8 mouse cellular contexts compared by ENCODE assay signal in the genomic region with DNA sequence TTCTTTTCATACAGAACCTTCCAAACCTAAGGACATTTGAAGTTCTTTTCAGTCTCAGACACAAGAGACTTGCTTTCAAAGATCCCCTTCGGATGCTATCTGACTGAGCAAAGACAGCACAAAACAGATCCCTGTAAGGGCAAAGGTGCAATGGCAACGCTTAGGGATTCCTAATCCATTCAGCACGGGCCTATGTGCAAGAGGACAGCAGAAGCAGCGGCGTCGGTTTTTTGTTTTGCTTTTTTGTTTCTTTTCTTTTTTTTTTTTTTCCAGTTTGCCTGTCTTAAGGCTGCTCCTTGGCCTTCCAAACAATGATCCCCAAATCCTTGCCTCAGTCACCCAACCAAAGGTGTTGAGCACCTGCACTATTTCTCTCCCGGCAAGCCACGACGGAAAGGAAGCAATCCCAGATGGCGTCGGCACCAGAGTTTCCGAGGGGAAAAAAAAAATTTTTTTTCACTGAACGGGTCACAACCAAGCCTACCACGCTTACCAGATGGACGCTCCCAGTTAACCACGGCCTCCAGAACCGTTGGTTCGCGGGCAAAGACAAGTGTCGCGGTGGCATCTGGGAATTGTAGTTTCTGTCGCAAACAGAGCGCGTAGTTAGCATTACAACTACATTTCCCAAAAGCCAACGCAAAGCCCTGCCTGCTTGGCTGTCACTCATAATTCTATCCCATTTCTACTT. TPM values are rescaled to one million over a fixed set of nuclear protein-coding genes. Genes with fewer than 3 reads are reported as not detected.
A peak's percentile ranks its signal among the peaks of the same experiment; 100 is the strongest.
DNase-seq lines count a peak whose midpoint lies in the region; ATAC-seq and TF ChIP-seq lines count a peak whose summit lies in the region.

No protein-coding gene starts in this region.

- WGBS in hindbrain, postnatal 0 days: 3% methylated on average over 25 of the region's 25 CpGs
- 2% methylated on average over 25 of the region's 25 CpGs for WGBS in liver, adult 2 months
- under 1% methylated on average over 25 of the region's 25 CpGs for WGBS in midbrain, postnatal 0 days
- WGBS in thymus, adult 2 months: 5% methylated on average over 25 of the region's 25 CpGs

- peak; percentile 90 for ATAC-seq in hindbrain, postnatal 0 days
- ATAC-seq in midbrain, postnatal 0 days (ENCODE audit: low FRiP score): peak; percentile 88

- H3K4me1 ChIP-seq in hindbrain, postnatal 0 days (ENCODE audit: insufficient read depth, low read length): peaks cover 20% of the 10 kb centered on the region
- H3K4me1 ChIP-seq in liver, adult 2 months (ENCODE audit: control insufficient read depth, insufficient read depth, low read length): peaks cover 12% of the 10 kb centered on the region
- peaks cover 18% of the 10 kb centered on the region for H3K4me1 ChIP-seq in midbrain, postnatal 0 days (ENCODE audit: insufficient read depth, low read length)
- H3K4me1 ChIP-seq in thymus, adult 2 months (replicated peaks; ENCODE audit: control insufficient read depth, insufficient read depth, low read length): peaks cover 9% of the 10 kb centered on the region

- peak overlapping the region; percentile 90 for H3K4me2 ChIP-seq in hindbrain, postnatal 0 days (ENCODE audit: low read depth, low read length)
- H3K4me2 ChIP-seq in midbrain, postnatal 0 days (ENCODE audit: low read depth, low read length, poor library complexity, severe bottlenecking): peak overlapping the region; percentile 71

- TF ChIP-seq CTCF in hindbrain, postnatal 0 days (IDR thresholded peaks at IDR 0.05; ENCODE audit: low read depth): no peak
- TF ChIP-seq CTCF in liver, adult 2 months (IDR thresholded peaks at IDR 0.05; ENCODE audit: low read depth, low read length): no peak
- TF ChIP-seq CTCF in midbrain, postnatal 0 days (IDR thresholded peaks at IDR 0.05): no peak
- TF ChIP-seq CTCF in thymus, adult 2 months (IDR thresholded peaks at IDR 0.05; ENCODE audit: borderline replicate concordance, control insufficient read depth, extremely low read depth, insufficient read depth, low read length, poor library complexity): no peak

- peak overlapping the region; percentile 64 for H3K9ac ChIP-seq in hindbrain, postnatal 0 days (replicated peaks; ENCODE audit: low read length)
- H3K9ac ChIP-seq in liver, adult 2 months (ENCODE audit: low read depth, low read length): peak overlapping the region; percentile 72
- H3K9ac ChIP-seq in midbrain, postnatal 0 days (replicated peaks; ENCODE audit: low read length, poor library complexity, severe bottlenecking): peak overlapping the region; percentile 81

- H3K36me3 ChIP-seq in hindbrain, postnatal 0 days (ENCODE audit: insufficient read depth, low read length): no peaks in the 10 kb centered on the region
- H3K36me3 ChIP-seq in liver, adult 2 months (ENCODE audit: control insufficient read depth, insufficient read depth, low read length): no peaks in the 10 kb centered on the region
- H3K36me3 ChIP-seq in midbrain, postnatal 0 days (ENCODE audit: insufficient read depth, low read length): no peaks in the 10 kb centered on the region
- H3K36me3 ChIP-seq in thymus, adult 2 months (ENCODE audit: control insufficient read depth, insufficient read depth, low read length): no peaks in the 10 kb centered on the region

- H3K9me3 ChIP-seq in hindbrain, postnatal 0 days (ENCODE audit: low read length): no peaks in the 10 kb centered on the region
- no peaks in the 10 kb centered on the region for H3K9me3 ChIP-seq in midbrain, postnatal 0 days (ENCODE audit: low read length)

- peak overlapping the region; percentile 84 for H3K27ac ChIP-seq in hindbrain, postnatal 0 days
- peak overlapping the region; percentile 85 for H3K27ac ChIP-seq in liver, adult 2 months (replicated peaks; ENCODE audit: insufficient read depth, low read depth, low read length)
- peak overlapping the region; percentile 93 for H3K27ac ChIP-seq in midbrain, postnatal 0 days (ENCODE audit: low read depth, low read length)
- no peak overlapping the region; the same call in 1 of the 2 replicates for H3K27ac ChIP-seq in thymus, adult 2 months (ENCODE audit: control insufficient read depth, insufficient read depth, low read length)

- H3K4me3 ChIP-seq in hindbrain, postnatal 0 days (ENCODE audit: low read length): peak overlapping the region; percentile 57
- peak overlapping the region; percentile 83 for H3K4me3 ChIP-seq in liver, adult 2 months (ENCODE audit: insufficient read depth, low read depth, low read length)
- peak overlapping the region; percentile 93 for H3K4me3 ChIP-seq in midbrain, postnatal 0 days (ENCODE audit: low read depth, low read length)
- H3K4me3 ChIP-seq in thymus, adult 2 months (ENCODE audit: control insufficient read depth, insufficient read depth, low read length): peak overlapping the region; percentile 90

- no peak for TF ChIP-seq POLR2A in liver, adult 2 months (IDR thresholded peaks at IDR 0.05; ENCODE audit: extremely low read depth, insufficient read depth, low read length)
- no peak; the same call in 1 of the 2 replicates for TF ChIP-seq POLR2A in thymus, adult 2 months (IDR thresholded peaks at IDR 0.05; ENCODE audit: control insufficient read depth, extremely low read depth, insufficient read depth, low read length, poor library complexity)

- H3K27me3 ChIP-seq in hindbrain, postnatal 0 days (ENCODE audit: insufficient read depth, low read length): no peaks in the 10 kb centered on the region
- no peaks in the 10 kb centered on the region for H3K27me3 ChIP-seq in liver, adult 2 months (ENCODE audit: control insufficient read depth, insufficient read depth, low read length)
- no peaks in the 10 kb centered on the region for H3K27me3 ChIP-seq in midbrain, postnatal 0 days (ENCODE audit: insufficient read depth, low read length)
- no peaks in the 10 kb centered on the region for H3K27me3 ChIP-seq in thymus, adult 2 months (ENCODE audit: control insufficient read depth, insufficient read depth, low read length)

- peak; percentile 68 to 78 for DNase-seq in spleen, adult 18-20 months
- no peak for DNase-seq in spleen, adult 12 weeks (ENCODE audit: low spot score)
- peak; percentile 88 to 93 for DNase-seq in cerebellum, postnatal 14 days
- DNase-seq in frontal cortex, postnatal 10 days (ENCODE audit: low spot score in 2 of 2): peak; percentile 74 to 83
- DNase-seq in hindbrain, postnatal 0 days (ENCODE audit: low spot score): peak; percentile 96
- peak; percentile 91 for DNase-seq in liver, adult 2 months (ENCODE audit: extremely low read depth, low read depth, low spot score)
- DNase-seq in midbrain, postnatal 0 days (ENCODE audit: low spot score): peak; percentile 97
- peak; percentile 85 for DNase-seq in thymus, adult 2 months

- peaks cover 14% of the 10 kb centered on the region for H3K79me2 ChIP-seq in liver, adult 2 months (ENCODE audit: control insufficient read depth, insufficient read depth, low read length)

RNA-seq across cellular contexts. Expression of gene Cep57l1, which starts 0.4 kb away (rescaled TPM):
- 5.8 and 11.6 TPM in 2 replicates for total RNA-seq in hindbrain, postnatal 0 days (2014; rRNA removed)
- 8.0 and 10.3 TPM in 2 replicates for polyA plus RNA-seq in hindbrain, postnatal 0 days (2015; fragmentation: Nextera tagmentation; extraction: Ambion mirVana)
- total RNA-seq in liver, adult 2 months (2014; rRNA removed): 8.4 and 9.2 TPM in 2 replicates
- 0.82 and 0.83 TPM in 2 replicates for polyA plus RNA-seq in liver, adult 2 months (2012; rRNA removed)
- 9.0 and 13.7 TPM in 2 replicates for total RNA-seq in midbrain, postnatal 0 days (2014; rRNA removed)
- polyA plus RNA-seq in midbrain, postnatal 0 days (2015; fragmentation: Nextera tagmentation; extraction: Ambion mirVana): 8.1 and 8.4 TPM in 2 replicates
- polyA plus RNA-seq in thymus, adult 2 months (2012; rRNA removed): 5.7 and 6.5 TPM in 2 replicates

RNA-seq across cellular contexts. Expression of gene Sesn1, which starts 0.5 kb away (rescaled TPM):
- 43.9 and 49.2 TPM in 2 replicates for total RNA-seq in hindbrain, postnatal 0 days (2014; rRNA removed)
- polyA plus RNA-seq in hindbrain, postnatal 0 days (2015; fragmentation: Nextera tagmentation; extraction: Ambion mirVana): 35.9 and 42.0 TPM in 2 replicates
- total RNA-seq in liver, adult 2 months (2014; rRNA removed): 19.9 and 24.6 TPM in 2 replicates
- polyA plus RNA-seq in liver, adult 2 months (2012; rRNA removed): 5.2 and 5.7 TPM in 2 replicates
- total RNA-seq in midbrain, postnatal 0 days (2014; rRNA removed): 38.4 and 42.5 TPM in 2 replicates
- polyA plus RNA-seq in midbrain, postnatal 0 days (2015; fragmentation: Nextera tagmentation; extraction: Ambion mirVana): 30.6 and 31.3 TPM in 2 replicates
- 49.7 and 51.7 TPM in 2 replicates for polyA plus RNA-seq in thymus, adult 2 months (2012; rRNA removed)
